Mouse (Mus musculus) testis, adult 2 months (tissue): ENCODE measurements around the gene 0610009B22Rik.

Experiments used
- CTCF ChIP-seq: fragments of 200-500 bp; IDR thresholded peaks from 2 replicates; pipeline ENCODE4 v1.5.1; 2012; ENCODE audit warnings: low read depth, mild to moderate bottlenecking, inconsistent platforms, low read length, moderate library complexity; ENCODE audit not compliant: control insufficient read depth, insufficient read depth, insufficient replicate concordance
- POLR2A ChIP-seq: fragments of 200-500 bp; IDR thresholded peaks from 2 replicates; pipeline ENCODE4 v1.6.1; 2012; ENCODE audit warnings: low read depth, mild to moderate bottlenecking, inconsistent platforms, low read length, moderate library complexity; ENCODE audit not compliant: control insufficient read depth

- TF ChIP-seq CTCF = no peak
- peak; percentile 52; the same call in 1 of the 2 replicates for TF ChIP-seq POLR2A
These were observed 40.1 kb downstream of the 0610009B22Rik start for GRCm38 (mm10) chr11:51648566-51648965.
